Mouse (Mus musculus) heart, postnatal 0 days (tissue): ENCODE measurements around the gene Mst1.

Experiments used
- CTCF ChIP-seq: IDR thresholded peaks from 2 replicates; pipeline ENCODE4 v1.5.1; 2016; ENCODE audit warnings: antibody characterized with exemption, control low read depth, low read depth
- EP300 ChIP-seq: IDR thresholded peaks from 2 replicates; pipeline ENCODE4 v1.6.1; 2016; ENCODE audit warnings: antibody characterized with exemption, low read depth

GRCm38 (mm10) chr9:108049016-108049455, 31.2 kb upstream of the Mst1 start, which contains the start of gene Gmppb:
- TF ChIP-seq EP300, result 0 out of 2 replicates have a peak, but pooled peaks have one; percentile 45
- no peak for TF ChIP-seq CTCF
